Mouse (Mus musculus) hindbrain, embryonic 15.5 days (tissue): ENCODE measurements around the gene Crhr2. TPM values are rescaled to one million over a fixed set of nuclear protein-coding genes. Genes with fewer than 3 reads are reported as not detected.

Experiments
- ATAC-seq: fragments of 200-750 bp; cut with Nextera tagmentation; 2 replicates; pipeline ENCODE4 v1.8.0; 2017; ENCODE audit warnings: low read depth, moderate number of reproducible peaks, moderate TSS enrichment; ENCODE audit not compliant: low FRiP score
- H3K27ac ChIP-seq: fragments of 300-500 bp; sonication (generic); replicated peaks from 2 replicates; pipeline ENCODE4 v1.5.1; 2015; ENCODE audit warnings: mild to moderate bottlenecking, inconsistent platforms
- H3K27me3 ChIP-seq: fragments of 300-500 bp; sonication (generic); 2 replicates; pipeline ENCODE4 v1.6.1; 2015; ENCODE audit warnings: control low read depth, inconsistent platforms
- H3K36me3 ChIP-seq: fragments of 300-500 bp; sonication (generic); 2 replicates; pipeline ENCODE4 v1.6.1; 2015; ENCODE audit warnings: control low read depth, inconsistent platforms
- H3K4me1 ChIP-seq: fragments of 300-500 bp; sonication (generic); replicated peaks from 2 replicates; pipeline ENCODE4 v1.6.1; 2015; ENCODE audit warnings: control low read depth, inconsistent platforms
- H3K4me2 ChIP-seq: fragments of 300-500 bp; sonication (generic); 2 replicates; pipeline ENCODE4 v1.6.1; 2015; ENCODE audit warnings: moderate library complexity, mild to moderate bottlenecking, inconsistent platforms
- H3K4me3 ChIP-seq: fragments of 300-500 bp; sonication (generic); 2 replicates; pipeline ENCODE4 v1.5.1; 2015; ENCODE audit warnings: mild to moderate bottlenecking, inconsistent platforms
- H3K9ac ChIP-seq: fragments of 300-500 bp; sonication (generic); 2 replicates; pipeline ENCODE4 v1.6.1; 2015; ENCODE audit warnings: inconsistent platforms
- H3K9me3 ChIP-seq: fragments of 300-500 bp; sonication (generic); 2 replicates; pipeline ENCODE4 v1.6.1; 2016; ENCODE audit warnings: control low read depth, inconsistent platforms
- WGBS: fragments of 180-500 bp; shearing (Covaris S2); methylation state at CpG from one replicate; pipeline ENCODE4 v1.1.7; 2015; 5-methylcytosine and 5-hydroxymethylcytosine counted together
- polyA plus RNA-seq: library from polyadenylated mRNA; unstranded; fragments of >200 nt; fragmentation: Nextera tagmentation; extraction: Ambion mirVana; gene quantifications from 2 replicates; pipeline ENCODE4 v1.2.1, GENCODE M21; 2015

The Crhr2 gene
- 1.3 and 1.5 TPM in 2 replicates for polyA plus RNA-seq

GRCm38 (mm10) chr6:55132794-55133193 is at the start of gene Crhr2:
Crhr2 (minus strand) TSS chr6:55133016.
- H3K4me2 ChIP-seq = no peak within 1 kb of the TSS
- no peaks in the 10 kb centered on the region for H3K9me3 ChIP-seq
- H3K4me3 ChIP-seq = no peak within 1 kb of the TSS
- no peaks in the 10 kb centered on the region for H3K4me1 ChIP-seq
- 81% methylated on average over 10 of the region's 10 CpGs for WGBS
- H3K27me3 ChIP-seq = no peaks in the 10 kb centered on the region
- ATAC-seq = no peak
- no peaks in the 10 kb centered on the region for H3K36me3 ChIP-seq
- no peak within 1 kb of the TSS for H3K9ac ChIP-seq
- H3K27ac ChIP-seq = no peak within 1 kb of the TSS

- H3K4me2 ChIP-seq = no peak overlapping the region
- no peak for ATAC-seq
Measured at GRCm38 (mm10) chr6:55179560-55179959, 46.7 kb upstream of the Crhr2 start.

GRCm38 (mm10) chr6:55177060-55177732 is 44.4 kb upstream of the Crhr2 start:
- Histone ChIP-seq H3K9ac (no peak overlapping the region), H3K36me3 (no peaks in the 10 kb centered on the region), H3K9me3 (no peaks in the 10 kb centered on the region), H3K4me1 (no peaks in the 10 kb centered on the region), H3K27ac (no peak overlapping the region), H3K27me3 (peaks cover 11% of the 10 kb centered on the region; the same call in 1 of the 2 replicates), H3K4me2 (no peak overlapping the region), H3K4me3 (no peak overlapping the region)
- 28% methylated on average over 12 of the region's 12 CpGs for whole genome bisulfite sequencing
- no peak for ATAC-seq

More at GRCm38 (mm10) chr6:55179560-55179959, 46.7 kb upstream of the Crhr2 start:
- Histone ChIP-seq H3K4me3 (no peak overlapping the region), H3K9ac (no peak overlapping the region), H3K36me3 (no peaks in the 10 kb centered on the region), H3K27ac (no peak overlapping the region), H3K4me1 (no peaks in the 10 kb centered on the region), H3K27me3 (0 out of 2 replicates have a peak, but pooled peaks cover 4% of the 10 kb centered on the region), H3K9me3 (no peaks in the 10 kb centered on the region)
- 82% methylated on average over 7 of the region's 7 CpGs for WGBS

- Histone ChIP-seq H3K36me3 (no peaks in the 10 kb centered on the region), H3K4me3 (no peak overlapping the region), H3K27me3 (peaks cover 16% of the 10 kb centered on the region; the same call in 1 of the 2 replicates), H3K4me2 (no peak overlapping the region), H3K9ac (no peak overlapping the region), H3K9me3 (no peaks in the 10 kb centered on the region), H3K4me1 (no peaks in the 10 kb centered on the region), H3K27ac (no peak overlapping the region)
- 65% methylated on average over 5 of the region's 5 CpGs for WGBS
- ATAC-seq = no peak
Measured at GRCm38 (mm10) chr6:55175892-55176291, 43.1 kb upstream of the Crhr2 start.

GRCm38 (mm10) chr6:55175456-55175855 is 42.6 kb upstream of the Crhr2 start:
- H3K4me1 ChIP-seq = no peaks in the 10 kb centered on the region
- no peak overlapping the region for H3K4me2 ChIP-seq
- H3K9me3 ChIP-seq = no peaks in the 10 kb centered on the region
- no peak overlapping the region for H3K4me3 ChIP-seq
- H3K27me3 ChIP-seq = peaks cover 20% of the 10 kb centered on the region; the same call in 1 of the 2 replicates
- ATAC-seq = no peak
- H3K36me3 ChIP-seq = no peaks in the 10 kb centered on the region
- H3K9ac ChIP-seq = no peak overlapping the region
- H3K27ac ChIP-seq = no peak overlapping the region
- WGBS = 51% methylated on average over 2 of the region's 2 CpGs

GRCm38 (mm10) chr6:55174741-55175181 is 41.9 kb upstream of the Crhr2 start, which contains the start of gene Inmt:
Inmt (minus strand) TSS chr6:55175043.
- Histone ChIP-seq H3K4me3 (no peak within 1 kb of the TSS), H3K4me2 (no peak within 1 kb of the TSS), H3K4me1 (no peaks in the 10 kb centered on the region), H3K27me3 (peaks cover 26% of the 10 kb centered on the region; the same call in 1 of the 2 replicates), H3K9me3 (no peaks in the 10 kb centered on the region), H3K27ac (no peak within 1 kb of the TSS), H3K9ac (no peak within 1 kb of the TSS), H3K36me3 (no peaks in the 10 kb centered on the region)
- WGBS = 74% methylated on average over 1 of the region's 1 CpGs
- no peak for ATAC-seq

GRCm38 (mm10) chr6:55173941-55174349 is 41.1 kb upstream of the Crhr2 start:
- no peak overlapping the region for H3K4me2 ChIP-seq
- no peaks in the 10 kb centered on the region for H3K4me1 ChIP-seq
- no peak overlapping the region for H3K27ac ChIP-seq
- H3K36me3 ChIP-seq = no peaks in the 10 kb centered on the region
- WGBS = 4% methylated on average over 3 of the region's 3 CpGs
- no peaks in the 10 kb centered on the region for H3K9me3 ChIP-seq
- ATAC-seq = 0 out of 2 replicates have a peak, but pooled peaks have one; percentile 19
- H3K4me3 ChIP-seq = no peak overlapping the region
- H3K9ac ChIP-seq = no peak overlapping the region
- H3K27me3 ChIP-seq = peaks cover 33% of the 10 kb centered on the region

GRCm38 (mm10) chr6:55173171-55173570 is 40.4 kb upstream of the Crhr2 start:
- Histone ChIP-seq H3K9me3 (no peaks in the 10 kb centered on the region), H3K9ac (no peak overlapping the region), H3K4me2 (no peak overlapping the region), H3K4me1 (no peaks in the 10 kb centered on the region), H3K27me3 (peaks cover 39% of the 10 kb centered on the region), H3K36me3 (no peaks in the 10 kb centered on the region), H3K4me3 (no peak overlapping the region), H3K27ac (no peak overlapping the region)
- no peak for ATAC-seq
- WGBS = 53% methylated on average over 10 of the region's 10 CpGs

- 59% methylated on average over 4 of the region's 4 CpGs for WGBS
- Histone ChIP-seq H3K27ac (no peak overlapping the region), H3K4me2 (no peak overlapping the region), H3K9me3 (no peaks in the 10 kb centered on the region), H3K36me3 (no peaks in the 10 kb centered on the region), H3K4me1 (no peaks in the 10 kb centered on the region), H3K9ac (no peak overlapping the region), H3K27me3 (peaks cover 53% of the 10 kb centered on the region), H3K4me3 (no peak overlapping the region)
- ATAC-seq = no peak
Measured at GRCm38 (mm10) chr6:55171638-55172037, 38.8 kb upstream of the Crhr2 start.

GRCm38 (mm10) chr6:55169818-55170217 is 37.0 kb upstream of the Crhr2 start:
- Histone ChIP-seq H3K36me3 (no peaks in the 10 kb centered on the region), H3K9ac (no peak overlapping the region), H3K27ac (no peak overlapping the region), H3K9me3 (no peaks in the 10 kb centered on the region), H3K4me1 (no peaks in the 10 kb centered on the region), H3K27me3 (peaks cover 68% of the 10 kb centered on the region), H3K4me3 (no peak overlapping the region), H3K4me2 (no peak overlapping the region)
- ATAC-seq = no peak
- WGBS = 61% methylated on average over 5 of the region's 5 CpGs

GRCm38 (mm10) chr6:55166777-55167463 is 34.1 kb upstream of the Crhr2 start:
- peaks cover 74% of the 10 kb centered on the region for H3K27me3 ChIP-seq

GRCm38 (mm10) chr6:55163046-55163584 is 30.3 kb upstream of the Crhr2 start:
- no peaks in the 10 kb centered on the region for H3K36me3 ChIP-seq
- H3K27ac ChIP-seq = no peak overlapping the region
- no peak overlapping the region for H3K4me3 ChIP-seq
- no peak overlapping the region for H3K9ac ChIP-seq
- H3K4me2 ChIP-seq = no peak overlapping the region
- 39% methylated on average over 8 of the region's 8 CpGs for WGBS
- H3K27me3 ChIP-seq = peaks cover 51% of the 10 kb centered on the region
- H3K4me1 ChIP-seq = peaks cover 7% of the 10 kb centered on the region; the same call in 1 of the 2 replicates
- no peak for ATAC-seq
- no peaks in the 10 kb centered on the region for H3K9me3 ChIP-seq

More at GRCm38 (mm10) chr6:55166777-55167463, 34.1 kb upstream of the Crhr2 start:
- Histone ChIP-seq H3K4me1 (no peaks in the 10 kb centered on the region), H3K27ac (no peak overlapping the region), H3K9ac (no peak overlapping the region), H3K9me3 (no peaks in the 10 kb centered on the region), H3K36me3 (no peaks in the 10 kb centered on the region), H3K4me2 (no peak overlapping the region), H3K4me3 (no peak overlapping the region)
- ATAC-seq = peak; percentile 57
- 52% methylated on average over 7 of the region's 7 CpGs for WGBS
